Mouse (Mus musculus): ENCODE measurements around the gene B4gat1.

B4gat1 gene

DNA sequence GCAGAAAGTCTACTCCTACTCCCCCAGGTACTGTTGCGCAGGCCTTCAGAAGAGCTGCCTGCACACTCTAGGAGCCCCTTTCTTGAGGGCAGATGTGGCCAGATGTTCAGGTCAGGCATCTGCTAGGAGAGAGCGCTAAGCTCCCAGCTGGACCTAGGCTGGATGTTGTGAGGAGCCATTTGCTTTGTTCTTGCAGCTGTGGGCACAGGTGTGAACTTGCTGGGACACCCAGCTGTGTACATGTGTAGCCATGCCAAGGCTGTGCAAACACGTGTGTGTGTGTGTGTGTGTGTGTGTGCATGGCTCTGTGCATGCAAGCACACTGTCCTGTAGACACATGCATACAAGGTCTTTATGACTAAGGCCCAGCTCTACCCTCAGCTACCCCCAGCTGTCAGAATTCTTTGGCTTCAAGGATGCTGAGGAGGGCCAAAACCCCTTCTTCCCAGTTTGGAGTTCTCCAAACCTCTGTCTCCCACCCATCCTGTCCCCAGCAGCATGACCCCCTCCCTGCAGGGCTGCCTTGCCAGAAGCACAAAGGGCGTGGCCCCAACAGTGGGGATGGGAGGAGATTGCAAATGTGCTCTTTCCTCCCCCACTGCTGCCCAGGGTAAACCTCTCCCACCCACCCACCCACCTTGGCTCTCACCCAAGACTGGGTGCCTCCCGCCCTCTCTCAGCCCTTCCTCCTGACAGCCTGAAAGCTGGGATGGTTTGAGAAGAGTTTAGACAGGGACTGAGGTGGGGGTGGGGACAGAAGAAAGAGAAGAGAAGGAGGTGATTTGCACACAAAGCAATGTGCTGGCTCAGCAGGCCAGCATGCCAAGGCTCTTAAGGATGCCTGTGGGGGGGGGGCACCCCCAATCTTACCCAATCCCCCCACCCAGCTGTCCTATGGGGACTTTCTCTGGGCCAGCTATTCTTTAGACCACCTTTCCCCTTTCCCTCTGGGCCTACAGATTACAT lies 22.0 kb downstream of the B4gat1 start:
- CTCF ChIA-PET: interaction anchor here in 3 of 4 experiments (0.6 to 3.0 kb wide), 9 partner anchors 8 to 105 kb away, joined by 3 to 13 read pairs (median 6); partner anchors contain the start of gene Rin1 (in 1 of the 3)
- POLR2A ChIA-PET: interaction anchor here (0.5 to 13.6 kb wide), 23 partner anchors 9 to 1211 kb away, joined by 3 to 197 read pairs (median 5); partner anchors contain the start of genes Rin1 (in 3 of the 4), AC124502.3 (in 1 of the 4), B4gat1 (in 1 of the 4) and Cd248 (in 1 of the 4)

DNA sequence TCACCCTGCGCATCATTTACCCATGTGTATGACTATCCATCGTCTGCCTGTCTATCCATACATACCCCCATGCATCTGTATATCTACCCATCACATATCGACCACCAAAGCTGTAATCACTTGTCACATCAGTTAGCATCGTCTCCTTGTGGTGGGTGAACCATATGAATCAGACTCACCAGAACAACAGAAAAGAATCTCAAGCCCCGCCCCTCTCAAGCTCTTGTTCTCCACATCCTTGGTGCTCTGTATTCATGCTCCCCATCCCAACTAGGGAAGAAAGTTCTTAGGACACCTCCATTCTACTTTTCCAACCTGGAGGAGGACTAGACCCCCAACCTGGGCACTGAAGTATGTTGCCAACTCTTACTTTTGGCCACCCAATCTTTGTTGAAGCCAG lies 23.4 kb downstream of the B4gat1 start:
- ChIA-PET CTCF (interaction anchor here in 3 of 4 experiments (0.5 to 3.0 kb wide), 5 partner anchors 8 to 455 kb away, joined by 3 to 13 read pairs (median 7); no protein-coding TSS in a partner anchor), POLR2A (interaction anchor here in 3 of 4 experiments (1.7 to 13.6 kb wide), 4 partner anchors 8 to 10 kb away, joined by 7 to 197 read pairs (median 55); partner anchors contain the start of genes Cd248 (in 1 of the 3) and Rin1 (in 1 of the 3))

DNA sequence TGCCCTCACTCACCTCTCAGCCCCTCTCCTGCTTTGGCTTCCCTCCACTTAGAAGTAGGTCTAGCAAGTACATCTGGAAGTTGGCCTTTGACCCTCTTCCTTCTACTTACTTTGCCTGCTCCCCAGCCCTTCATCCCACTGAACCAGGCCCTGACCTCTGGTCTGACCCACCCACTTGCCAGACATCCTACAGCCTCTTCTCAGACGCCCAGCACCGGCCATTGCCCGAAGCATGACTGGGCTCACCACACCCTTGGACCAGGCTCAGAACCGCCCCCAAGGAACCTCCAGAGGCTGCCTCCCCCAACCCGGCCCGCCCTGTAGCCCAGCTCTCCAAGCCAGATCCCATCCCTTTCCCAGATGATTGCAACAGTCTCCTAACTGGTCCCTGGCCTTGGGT lies 23.8 kb downstream of the B4gat1 start:
- POLR2A ChIA-PET: interaction anchor here in 3 of 4 experiments (0.6 to 13.6 kb wide), 5 partner anchors 7 to 273 kb away, joined by 4 to 197 read pairs (median 25); partner anchors contain the start of genes Cd248 (in 1 of the 3) and Rin1 (in 1 of the 3)
- CTCF ChIA-PET: interaction anchor here in 3 of 4 experiments (0.6 to 3.0 kb wide), 4 partner anchors 9 to 76 kb away, joined by 3 to 13 read pairs (median 5); no protein-coding TSS in a partner anchor

DNA sequence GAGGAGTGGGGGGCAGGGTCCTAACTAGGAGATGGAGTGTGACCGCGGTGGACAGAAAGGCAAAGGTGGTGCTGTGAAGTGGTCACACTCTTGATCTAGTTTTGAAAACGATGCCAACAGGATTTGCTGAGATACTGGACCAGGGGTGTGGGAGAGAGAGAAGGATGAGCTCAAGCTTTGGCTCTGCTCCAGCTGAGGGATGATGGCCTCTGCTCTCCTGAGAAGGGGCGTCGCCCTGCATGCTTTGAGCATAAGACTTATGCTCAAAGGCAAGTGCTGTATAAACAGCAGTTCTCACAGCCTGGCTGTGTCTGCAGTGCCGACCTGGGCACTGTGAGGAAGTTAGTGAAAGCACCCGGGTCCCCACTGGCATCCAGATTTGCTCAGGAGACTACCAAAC lies 26.5 kb downstream of the B4gat1 start:
- CTCF ChIA-PET: interaction anchor here in 2 of 4 experiments (1.1 kb wide), 2 partner anchors 11 to 15 kb away, joined by 3 to 4 read pairs; partner anchors contain the start of gene Rin1 (in 1 of the 2)
- POLR2A ChIA-PET: interaction anchor here in 3 of 4 experiments (0.6 to 11.3 kb wide), 3 partner anchors 9 to 252 kb away, joined by 3 to 197 read pairs (median 5); partner anchors contain the start of gene Rin1 (in 1 of the 3)

- POLR2A ChIA-PET: interaction anchor here (0.6 to 11.3 kb wide), 21 partner anchors 8 to 257 kb away, joined by 3 to 197 read pairs (median 4); partner anchors contain the start of genes Yif1a (in 2 of the 4), Brms1 (in 1 of the 4) and Rin1 (in 1 of the 4)
- CTCF ChIA-PET: interaction anchor here (0.6 to 4.2 kb wide), 17 partner anchors 8 to 488 kb away, joined by 3 to 44 read pairs (median 4); partner anchors contain the start of genes Rab1b (in 1 of the 4), Rin1 (in 1 of the 4) and Yif1a (in 1 of the 4)
Measured at GRCm38 (mm10) chr19:5067040-5067799, 28.6 kb downstream of the B4gat1 start.

DNA sequence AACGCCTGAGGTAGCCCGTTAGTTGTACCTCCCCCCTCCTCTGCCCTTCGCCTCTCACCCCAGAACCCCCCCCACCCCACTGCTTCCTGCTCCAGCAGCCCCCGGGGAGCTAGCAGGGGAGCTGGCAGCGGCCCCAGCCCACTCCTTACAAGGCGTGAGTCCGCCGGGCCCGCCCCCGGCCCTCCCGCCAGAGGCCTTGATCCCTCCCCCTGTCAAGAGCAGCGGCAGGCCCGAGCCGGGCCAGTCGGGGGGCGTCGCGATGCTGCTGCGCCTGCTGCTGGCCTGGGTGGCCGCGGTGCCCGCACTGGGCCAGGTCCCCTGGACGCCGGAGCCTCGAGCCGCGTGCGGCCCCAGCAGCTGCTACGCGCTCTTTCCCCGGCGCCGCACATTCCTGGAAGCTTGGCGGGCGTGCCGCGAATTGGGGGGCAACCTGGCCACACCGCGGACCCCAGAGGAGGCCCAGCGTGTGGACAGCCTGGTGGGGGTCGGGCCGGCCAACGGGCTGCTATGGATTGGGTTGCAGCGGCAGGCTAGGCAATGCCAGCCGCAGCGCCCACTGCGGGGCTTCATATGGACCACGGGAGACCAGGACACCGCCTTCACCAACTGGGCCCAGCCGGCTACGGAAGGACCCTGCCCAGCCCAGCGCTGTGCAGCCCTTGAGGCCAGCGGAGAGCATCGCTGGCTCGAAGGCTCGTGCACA lies 29.4 kb downstream of the B4gat1 start, which contains the start of gene Cd248:
Gene Cd248 (plus strand): TSS at position 212 of the 703 bp plus-strand sequence.
- CTCF ChIA-PET: interaction anchor here (0.6 to 4.2 kb wide), 23 partner anchors 9 to 1366 kb away, joined by 3 to 44 read pairs (median 4); partner anchors contain the start of genes AC124502.3 (in 1 of the 4), B4gat1 (in 1 of the 4), Rab1b (in 1 of the 4) and Rin1 (in 1 of the 4)
- POLR2A ChIA-PET: interaction anchor here (0.6 to 11.3 kb wide), 26 partner anchors 9 to 1515 kb away, joined by 3 to 197 read pairs (median 4); partner anchors contain the start of genes Yif1a (in 2 of the 4), AC124502.3 (in 1 of the 4), B4gat1 (in 1 of the 4) and Brms1 (in 1 of the 4)

GRCm38 (mm10) chr19:5068570-5069234 lies 30.1 kb downstream of the B4gat1 start:
- CTCF ChIA-PET: interaction anchor here in 3 of 4 experiments (0.8 to 4.2 kb wide), 7 partner anchors 12 to 82 kb away, joined by 3 to 44 read pairs (median 4); partner anchors contain the start of genes Rin1 (in 1 of the 3) and Yif1a (in 1 of the 3)
- POLR2A ChIA-PET: interaction anchor here in 3 of 4 experiments (0.7 to 11.3 kb wide), 11 partner anchors 10 to 388 kb away, joined by 3 to 197 read pairs (median 4); partner anchors contain the start of genes AC124502.3 (in 1 of the 3), B4gat1 (in 1 of the 3), Rin1 (in 1 of the 3) and Slc29a2 (in 1 of the 3)

- ChIA-PET POLR2A (interaction anchor here in 3 of 4 experiments (0.7 to 11.3 kb wide), 5 partner anchors 9 to 46 kb away, joined by 3 to 197 read pairs (median 4); partner anchors contain the start of genes Rin1 (in 1 of the 3) and Slc29a2 (in 1 of the 3)), CTCF (interaction anchor here in 2 of 4 experiments (1.0 to 4.2 kb wide), 6 partner anchors 13 to 19 kb away, joined by 3 to 44 read pairs (median 4); partner anchors contain the start of genes Rin1 (in 1 of the 2) and Yif1a (in 1 of the 2))
Measured at GRCm38 (mm10) chr19:5069486-5069885, 30.9 kb downstream of the B4gat1 start.

DNA sequence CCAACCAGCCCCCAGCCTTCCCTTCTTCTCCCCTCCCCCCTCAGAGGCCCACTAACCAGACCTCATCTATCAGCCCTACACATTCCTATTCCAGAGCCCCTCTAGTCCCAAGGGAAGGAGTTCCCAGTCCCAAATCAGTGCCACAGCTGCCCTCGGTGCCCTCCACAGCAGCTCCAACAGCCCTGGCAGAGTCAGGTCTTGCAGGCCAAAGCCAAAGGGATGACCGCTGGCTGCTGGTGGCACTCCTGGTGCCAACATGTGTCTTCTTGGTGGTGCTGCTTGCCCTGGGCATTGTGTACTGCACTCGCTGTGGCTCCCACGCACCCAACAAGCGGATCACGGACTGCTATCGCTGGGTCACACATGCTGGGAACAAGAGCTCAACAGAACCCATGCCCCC lies 31.4 kb downstream of the B4gat1 start:
- CTCF ChIA-PET: interaction anchor here in 2 of 4 experiments (1.0 to 4.2 kb wide), 4 partner anchors 14 to 18 kb away, joined by 3 to 44 read pairs (median 15); partner anchors contain the start of genes Rin1 (in 1 of the 2) and Yif1a (in 1 of the 2)
- POLR2A ChIA-PET: interaction anchor here in 3 of 4 experiments (0.6 to 11.3 kb wide), 5 partner anchors 10 to 46 kb away, joined by 3 to 197 read pairs (median 4); partner anchors contain the start of genes Rin1 (in 1 of the 3) and Slc29a2 (in 1 of the 3)

DNA sequence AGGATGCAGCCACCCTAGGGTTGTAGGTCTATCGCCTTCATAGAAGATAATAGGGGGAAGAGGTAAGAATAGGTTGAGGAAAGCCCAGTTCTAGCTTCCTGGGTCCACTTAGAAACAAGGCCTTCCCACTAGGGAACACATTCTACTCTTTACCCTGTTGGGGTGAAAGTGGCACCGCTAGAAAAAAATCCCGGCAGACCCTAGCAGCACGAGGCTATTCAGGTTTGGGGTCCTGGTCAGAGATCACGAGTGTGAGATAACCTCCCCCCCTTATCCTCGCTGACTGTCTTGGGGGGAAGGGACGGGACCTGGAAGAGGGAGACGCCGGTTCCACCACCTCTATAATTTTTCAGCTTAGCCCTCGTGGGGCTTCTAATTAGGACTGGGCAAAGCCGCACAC lies 32.5 kb downstream of the B4gat1 start:
- ChIA-PET CTCF (interaction anchor here (0.5 to 5.4 kb wide), 22 partner anchors 10 to 1208 kb away, joined by 3 to 201 read pairs (median 4); partner anchors contain the start of genes Yif1a (in 3 of the 4) and Rin1 (in 1 of the 4)), POLR2A (interaction anchor here (1.0 to 11.3 kb wide), 40 partner anchors 10 to 675 kb away, joined by 3 to 197 read pairs (median 6); partner anchors contain the start of genes Yif1a (in 4 of the 4), Rin1 (in 3 of the 4), Slc29a2 (in 2 of the 4) and AI837181 (in 1 of the 4))

- ChIA-PET POLR2A (interaction anchor here (0.6 to 11.3 kb wide), 80 partner anchors 9 to 740 kb away, joined by 3 to 197 read pairs (median 5); partner anchors contain the start of genes Yif1a (in 4 of the 4), AC124502.3 (in 3 of the 4), B4gat1 (in 3 of the 4) and Rin1 (in 3 of the 4)), CTCF (interaction anchor here (0.5 to 5.4 kb wide), 56 partner anchors 10 to 1208 kb away, joined by 3 to 201 read pairs (median 4); partner anchors contain the start of genes Rin1 (in 3 of the 4), Yif1a (in 3 of the 4), Brms1 (in 2 of the 4) and AC124502.3 (in 1 of the 4))
Measured at GRCm38 (mm10) chr19:5071545-5072369, 33.1 kb downstream of the B4gat1 start.

DNA sequence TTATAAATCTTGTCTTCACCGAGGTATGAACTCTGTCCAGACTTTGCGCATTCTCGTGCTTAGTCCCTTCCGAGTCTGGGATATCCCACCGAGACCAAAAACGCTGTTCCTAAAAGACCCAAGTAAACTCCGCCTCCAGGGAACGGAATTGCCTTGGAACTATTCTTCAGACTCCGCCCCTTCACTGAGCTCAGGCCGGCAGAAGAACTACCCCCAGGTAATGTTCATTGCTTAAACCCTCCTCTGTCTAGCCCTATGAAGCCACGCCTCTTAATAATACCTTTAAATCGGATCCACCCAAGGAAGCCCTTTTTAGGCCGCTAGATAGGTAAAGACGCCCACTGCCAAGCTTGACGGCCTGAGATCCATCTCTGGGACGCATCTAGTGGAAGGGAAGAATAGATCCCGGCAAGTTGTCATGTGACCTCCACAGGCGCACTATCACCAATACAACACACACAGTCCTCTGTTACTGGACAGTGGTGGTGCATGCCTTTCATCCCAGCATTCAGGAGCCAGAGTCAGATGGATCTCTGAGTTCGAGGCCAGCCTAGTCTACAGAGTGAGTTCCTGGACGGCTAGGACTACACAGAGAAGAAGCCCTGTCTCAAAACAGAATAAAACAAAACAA lies 33.9 kb downstream of the B4gat1 start:
- ChIA-PET POLR2A (interaction anchor here (0.6 to 11.3 kb wide), 76 partner anchors 10 to 1219 kb away, joined by 3 to 197 read pairs (median 5); partner anchors contain the start of genes Yif1a (in 4 of the 4), AC124502.3 (in 3 of the 4), B4gat1 (in 3 of the 4) and Rin1 (in 3 of the 4)), CTCF (interaction anchor here (0.5 to 5.4 kb wide), 51 partner anchors 9 to 1070 kb away, joined by 3 to 201 read pairs (median 4); partner anchors contain the start of genes Rin1 (in 3 of the 4), Yif1a (in 3 of the 4), Brms1 (in 2 of the 4) and AC124502.3 (in 1 of the 4))

DNA sequence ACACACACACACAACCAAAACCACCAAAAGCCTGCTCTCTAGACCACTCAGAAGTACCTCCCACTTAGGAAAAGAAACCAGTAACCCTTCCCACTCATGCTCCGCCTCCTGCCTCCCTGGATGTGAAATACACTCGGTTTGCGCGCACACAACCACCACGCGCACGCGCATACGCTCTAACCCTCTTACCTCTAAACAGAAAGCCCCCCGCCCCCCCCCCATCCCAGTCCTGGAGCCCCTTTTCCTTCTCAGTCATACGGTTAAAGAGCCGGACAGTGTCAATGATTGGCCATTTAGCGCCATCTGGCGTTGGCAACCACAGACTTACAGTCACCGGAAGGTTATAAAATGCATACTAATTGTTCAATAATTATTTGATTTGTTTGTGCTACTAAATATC lies 34.4 kb downstream of the B4gat1 start:
- ChIA-PET POLR2A (interaction anchor here (0.6 to 11.3 kb wide), 51 partner anchors 9 to 1220 kb away, joined by 3 to 197 read pairs (median 7); partner anchors contain the start of genes AC124502.3 (in 3 of the 4), B4gat1 (in 3 of the 4), Rin1 (in 3 of the 4) and Slc29a2 (in 3 of the 4)), CTCF (interaction anchor here in 3 of 4 experiments (0.6 to 5.4 kb wide), 31 partner anchors 9 to 1069 kb away, joined by 3 to 201 read pairs (median 7); partner anchors contain the start of genes Rin1 (in 3 of the 3), Yif1a (in 2 of the 3), AC124502.3 (in 1 of the 3) and Ap5b1 (in 1 of the 3))

Measured in embryonic stem cell, embryonic (primary cell).